Mouse (Mus musculus) retina, embryonic 14.5 days (tissue): ENCODE data around the gene Anapc1.
A peak's percentile ranks its signal among the peaks of the same experiment; 100 is the strongest.

ENCODE experiments used
- DNase-seq: peaks from one replicate; pipeline ENCODE4 v3.0.0-alpha.2; 2015; ENCODE audit warnings: low spot score

The Anapc1 gene

GRCm38 (mm10) chr2:128566304-128567147, 120.7 kb downstream of the Anapc1 start:
- DNase-seq = peak; percentile 29

GRCm38 (mm10) chr2:128565904-128566303, 121.3 kb downstream of the Anapc1 start:
- DNase-seq = no peak

- DNase-seq = no peak
Measured at GRCm38 (mm10) chr2:128564195-128564594, 123.0 kb downstream of the Anapc1 start.
